Mouse (Mus musculus) lung, postnatal 10 days (tissue): Measurements from ENCODE around the gene Fbxl7.
"Not testable (repeated sequence)": the region's sequence is repeated elsewhere in the genome, so short reads cannot be mapped to it uniquely, and the experiment has no call there.

ENCODE experiments used
- DNase-seq: peaks from one replicate; pipeline ENCODE4 v3.0.0; 2021

Gene Fbxl7

GRCm38 (mm10) chr15:26804046-26804445 is 91.3 kb downstream of the Fbxl7 start:
- no peak for DNase-seq

DNA sequence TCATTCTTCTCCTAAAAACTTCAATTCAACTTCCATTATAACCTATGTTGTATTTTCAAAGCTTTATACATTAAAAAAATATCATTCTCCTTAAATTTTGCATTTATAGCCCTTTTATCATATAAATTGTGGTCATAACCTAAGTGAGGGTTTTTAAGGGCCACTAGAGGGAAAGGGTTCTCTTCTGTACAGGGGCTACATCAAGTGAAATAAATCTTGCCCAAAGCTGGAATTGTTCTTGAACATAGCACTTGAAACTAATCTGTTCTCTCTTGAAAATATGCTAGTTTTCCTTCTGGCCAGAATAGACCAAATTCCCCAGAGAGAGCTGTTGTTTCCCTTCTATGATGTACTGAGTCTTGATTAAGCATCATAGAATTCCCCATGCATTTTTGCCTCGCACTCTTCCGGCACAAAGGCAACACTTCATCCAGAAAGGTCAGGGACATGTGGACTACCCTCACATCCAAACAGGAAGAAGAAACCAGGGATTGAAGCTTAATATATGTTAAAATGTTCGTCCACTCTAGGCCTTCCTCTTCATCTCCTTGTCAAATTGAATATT is 95.8 kb downstream of the Fbxl7 start:
- DNase-seq: no peak

DNA sequence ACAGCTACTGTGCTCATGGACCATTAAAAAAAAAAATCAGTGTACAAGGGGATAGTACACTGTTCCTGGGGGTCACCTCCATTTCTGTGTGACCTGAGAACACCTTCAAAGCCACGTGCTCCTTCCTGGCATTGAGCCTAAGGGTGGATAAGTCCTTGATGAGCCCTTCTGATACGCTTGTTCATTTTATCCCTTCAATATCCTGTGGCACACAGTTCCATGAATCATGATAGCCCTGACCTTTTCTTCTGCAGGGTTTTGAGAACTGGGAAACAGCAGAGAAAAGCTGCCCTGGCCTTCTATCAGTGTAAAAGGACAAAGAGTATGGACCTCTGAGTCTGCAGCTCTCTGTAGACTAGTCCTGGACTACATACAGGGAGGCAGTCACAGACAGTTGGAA is 99.4 kb downstream of the Fbxl7 start:
- no peak for DNase-seq

DNA sequence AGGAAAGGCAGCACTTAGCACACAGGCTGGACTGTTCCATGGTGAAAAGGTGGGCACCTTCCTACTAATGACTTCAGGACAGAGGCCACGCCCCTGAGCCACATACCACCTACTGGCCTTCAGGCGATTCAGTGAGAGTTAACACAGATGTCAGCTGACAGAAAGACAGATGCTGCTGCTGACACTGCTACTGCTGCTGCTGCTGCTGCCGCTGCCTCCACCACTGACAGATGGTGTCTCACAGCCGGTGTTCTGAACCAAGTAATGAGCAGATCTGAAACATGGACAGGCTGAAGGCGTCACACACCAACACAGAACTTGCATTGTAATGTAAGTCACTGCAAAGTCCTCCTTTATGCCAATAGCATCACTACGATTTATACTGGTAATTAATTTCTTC is 99.9 kb downstream of the Fbxl7 start:
- peak; percentile 5 for DNase-seq

GRCm38 (mm10) chr15:26787148-26787547 is 108.2 kb downstream of the Fbxl7 start:
- DNase-seq: no peak

DNA sequence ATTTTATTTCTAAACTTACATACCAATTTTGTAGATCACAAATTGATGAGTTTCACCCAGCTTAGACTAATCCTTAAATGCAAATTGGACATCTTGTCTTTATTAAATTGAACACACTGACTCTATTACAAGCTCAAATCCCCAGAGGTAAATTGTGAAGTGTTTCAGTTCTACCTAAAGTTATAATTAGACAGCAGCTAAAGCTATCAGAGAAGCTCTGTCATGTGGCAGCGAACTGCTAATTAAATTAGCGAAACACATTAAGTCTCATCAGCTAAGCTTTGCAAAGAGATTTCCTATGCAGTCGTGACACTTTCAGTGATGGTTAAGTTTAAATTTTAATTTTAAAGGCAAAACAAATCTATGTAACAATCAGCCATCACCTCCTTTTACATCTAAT is 114.8 kb downstream of the Fbxl7 start:
- no peak for DNase-seq

- peak; percentile 5 for DNase-seq
Measured at GRCm38 (mm10) chr15:26779129-26779528, 116.3 kb downstream of the Fbxl7 start.

GRCm38 (mm10) chr15:26775720-26776119 is 119.7 kb downstream of the Fbxl7 start:
- DNase-seq: no peak

- DNase-seq: no peak
Measured at GRCm38 (mm10) chr15:26774895-26775294, 120.5 kb downstream of the Fbxl7 start.

DNA sequence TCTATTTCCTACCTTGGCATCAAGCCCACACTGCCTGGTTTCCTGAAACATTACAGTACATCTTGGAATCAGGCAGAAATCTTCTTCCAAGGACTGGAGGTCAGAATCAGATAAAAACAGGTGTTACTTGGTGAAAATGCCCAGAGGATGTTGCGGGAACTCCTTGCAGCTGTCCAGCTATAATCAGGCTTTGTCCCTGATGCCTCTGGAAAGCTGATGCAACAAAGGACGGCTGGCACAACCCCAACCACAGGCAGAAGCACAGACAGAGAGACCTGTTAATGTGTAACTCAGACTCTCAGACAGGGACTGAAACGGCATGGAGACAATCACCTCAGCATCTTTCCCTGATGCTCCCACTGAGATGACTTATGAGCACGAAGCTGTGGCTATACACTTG is 133.7 kb downstream of the Fbxl7 start:
- DNase-seq: no peak

GRCm38 (mm10) chr15:26748484-26748883 is 146.9 kb downstream of the Fbxl7 start:
- DNase-seq: no peak

DNA sequence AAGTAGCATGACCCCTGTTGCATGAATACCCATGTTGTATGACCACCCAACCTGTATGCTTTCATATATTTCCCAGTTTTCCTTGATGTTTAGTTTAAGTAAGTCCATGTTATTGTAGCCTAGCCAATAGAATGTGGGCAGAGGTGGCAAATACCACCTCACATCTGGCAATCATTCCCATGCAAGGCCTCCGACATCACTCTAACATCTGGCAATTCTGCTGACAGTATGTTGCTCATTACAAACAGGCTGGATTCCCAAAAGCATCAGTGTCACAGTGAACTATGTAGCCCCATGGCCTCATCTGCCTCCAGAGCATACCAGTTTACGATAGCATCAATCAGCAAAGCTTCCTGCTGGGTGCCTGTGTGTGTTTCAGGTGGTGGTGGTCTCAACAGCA is 163.0 kb downstream of the Fbxl7 start:
- no peak for DNase-seq

GRCm38 (mm10) chr15:26730760-26731159 is 164.6 kb downstream of the Fbxl7 start:
- no peak for DNase-seq

- DNase-seq: not testable (repeated sequence)
Measured at GRCm38 (mm10) chr15:26729341-26729740, 166.0 kb downstream of the Fbxl7 start.

GRCm38 (mm10) chr15:26718390-26719036 is 176.9 kb downstream of the Fbxl7 start:
- DNase-seq: no peak

GRCm38 (mm10) chr15:26717952-26718351 is 177.4 kb downstream of the Fbxl7 start:
- DNase-seq: no peak

GRCm38 (mm10) chr15:26716181-26716580 is 179.2 kb downstream of the Fbxl7 start:
- no peak for DNase-seq

DNA sequence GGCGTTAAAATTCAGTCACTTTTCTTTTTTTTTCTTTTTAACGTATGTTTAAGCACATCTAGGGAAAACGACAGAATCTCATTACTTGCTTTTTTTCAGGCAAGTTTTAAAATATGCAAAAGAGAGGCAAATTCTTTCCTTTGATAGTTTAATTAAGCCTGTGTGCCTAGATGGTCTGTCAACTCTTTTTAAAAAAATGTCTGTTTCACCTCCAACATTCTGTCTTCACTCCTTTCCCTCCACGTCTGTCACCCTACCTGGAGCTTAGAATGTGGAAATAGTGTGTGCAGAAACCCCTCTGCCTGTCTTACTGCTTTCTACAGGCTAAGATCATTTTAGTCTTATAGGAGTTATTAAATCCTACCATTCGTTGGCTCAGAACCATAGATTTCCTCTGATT is 179.7 kb downstream of the Fbxl7 start:
- DNase-seq: no peak

GRCm38 (mm10) chr15:26712271-26712670 is 183.1 kb downstream of the Fbxl7 start:
- DNase-seq: peak; percentile 13

- DNase-seq: no peak
Measured at GRCm38 (mm10) chr15:26704966-26705365, 190.4 kb downstream of the Fbxl7 start.

GRCm38 (mm10) chr15:26703156-26703840 is 192.1 kb downstream of the Fbxl7 start:
- peak; percentile 56 for DNase-seq

- no peak for DNase-seq
Measured at GRCm38 (mm10) chr15:26701949-26702675, 193.3 kb downstream of the Fbxl7 start.

GRCm38 (mm10) chr15:26693075-26693474 is 202.3 kb downstream of the Fbxl7 start:
- no peak for DNase-seq
